Mouse (Mus musculus): ENCODE results near the gene Ppp1r9b. TPM values are rescaled to one million over a fixed set of nuclear protein-coding genes. Genes with fewer than 3 reads are reported as not detected.
A peak's percentile ranks its signal among the peaks of the same experiment; 100 is the strongest.

Gene Ppp1r9b
- total RNA-seq, 2 experiments from 2014 or later: 967 to 974 TPM

GRCm38 (mm10) chr11:94979462-94980179 is 11.2 kb upstream of the Ppp1r9b start:
- no peak for DNase-seq (ENCODE audit: low spot score in 2 of 2)
- no peak for TF ChIP-seq CTCF (conservative IDR thresholded peaks at IDR 0.05)
- peak overlapping the region; percentile 90 for H3K27ac ChIP-seq
- H3K4me3 ChIP-seq: peak overlapping the region; percentile 52

- no peak for TF ChIP-seq CTCF (conservative IDR thresholded peaks at IDR 0.05)
- DNase-seq (ENCODE audit: low spot score in 2 of 2): no peak
- no peak overlapping the region for H3K27ac ChIP-seq
- no peak overlapping the region for H3K4me3 ChIP-seq
These were observed 5.7 kb upstream of the Ppp1r9b start for GRCm38 (mm10) chr11:94985140-94985539.

- TF ChIP-seq CTCF (conservative IDR thresholded peaks at IDR 0.05): no peak
- H3K4me3 ChIP-seq: no peak overlapping the region
- DNase-seq (ENCODE audit: low spot score in 2 of 2): no peak
- no peak overlapping the region for H3K27ac ChIP-seq
These were observed 5.0 kb upstream of the Ppp1r9b start for GRCm38 (mm10) chr11:94985822-94986221.

GRCm38 (mm10) chr11:94986435-94986834 is 4.4 kb upstream of the Ppp1r9b start:
- no peak for TF ChIP-seq CTCF (conservative IDR thresholded peaks at IDR 0.05)
- no peak for DNase-seq (ENCODE audit: low spot score in 2 of 2)
- Histone ChIP-seq H3K27ac (peak overlapping the region; percentile 100), H3K4me3 (no peak overlapping the region)

DNA sequence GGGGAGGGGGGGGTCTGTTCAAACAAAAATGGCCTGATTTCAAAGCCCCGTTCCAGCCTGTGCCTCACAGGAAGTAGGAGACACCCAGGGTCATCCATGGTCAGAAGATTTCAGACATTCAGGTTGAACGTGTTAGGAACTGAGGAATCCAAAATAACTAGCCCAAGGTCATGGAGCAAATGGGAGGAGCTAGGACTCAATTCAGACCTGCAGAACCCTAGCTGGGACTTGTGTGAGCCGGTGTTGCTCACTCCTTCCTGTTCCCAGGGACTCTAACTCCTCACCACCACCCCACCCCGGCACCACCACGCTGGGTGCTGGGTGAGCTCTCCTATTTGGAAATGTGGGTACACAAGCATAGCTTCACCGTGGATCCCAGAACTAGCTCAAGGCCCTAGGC is 3.5 kb upstream of the Ppp1r9b start:
- H3K27ac ChIP-seq: peak overlapping the region; percentile 100
- no peak overlapping the region for H3K4me3 ChIP-seq
- no peak for DNase-seq (ENCODE audit: low spot score in 2 of 2)
- no peak for TF ChIP-seq CTCF (conservative IDR thresholded peaks at IDR 0.05)

GRCm38 (mm10) chr11:94987851-94988250 is 3.0 kb upstream of the Ppp1r9b start:
- no peak for TF ChIP-seq CTCF (conservative IDR thresholded peaks at IDR 0.05)
- DNase-seq (ENCODE audit: low spot score in 2 of 2): no peak
- H3K27ac ChIP-seq: peak overlapping the region; percentile 100
- no peak overlapping the region for H3K4me3 ChIP-seq

DNA sequence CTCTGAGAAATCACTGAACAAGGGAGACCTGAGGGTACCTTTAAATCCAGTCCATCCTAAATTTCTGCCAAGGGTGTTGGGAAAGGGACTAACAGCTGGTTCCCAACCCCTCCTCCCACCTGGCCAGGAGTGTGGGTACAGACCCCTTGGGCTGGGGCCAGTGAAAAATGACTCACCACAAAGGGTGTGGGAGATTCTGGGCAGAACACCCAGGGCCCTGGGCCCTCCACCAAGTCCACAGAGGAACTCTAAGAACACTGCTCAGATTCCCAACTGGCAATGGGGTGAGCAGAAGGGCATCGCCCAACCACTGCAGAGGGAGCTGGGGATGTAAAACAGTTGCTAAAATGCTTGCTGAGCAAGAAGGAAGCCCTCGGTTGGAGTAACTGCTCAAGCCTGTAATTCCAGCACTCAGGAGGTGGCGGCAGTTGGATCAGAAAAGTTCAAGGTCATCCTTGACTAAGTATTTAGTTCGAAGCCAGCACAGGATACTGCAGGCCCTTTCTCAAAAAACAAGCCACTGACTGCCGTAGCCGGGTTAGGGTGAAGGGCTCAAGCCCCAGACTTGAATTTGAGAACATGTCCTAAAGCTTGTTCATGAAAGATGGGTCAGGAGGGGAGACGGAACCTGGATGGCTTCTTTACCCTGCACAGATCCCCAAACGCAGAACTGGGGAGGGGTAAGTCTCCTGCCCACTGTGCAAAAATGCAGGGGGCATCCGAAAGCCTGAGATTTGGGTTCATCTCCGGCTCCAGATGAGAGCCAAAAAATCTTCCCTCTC is 1.9 kb upstream of the Ppp1r9b start:
- DNase-seq (ENCODE audit: low spot score in 2 of 2): peak in 1 of 2 experiments; percentile 39
- Histone ChIP-seq H3K4me3 (peak overlapping the region; percentile 94), H3K27ac (peak overlapping the region; percentile 100)
- TF ChIP-seq CTCF (conservative IDR thresholded peaks at IDR 0.05): no peak

GRCm38 (mm10) chr11:94989562-94990017 is 1.2 kb upstream of the Ppp1r9b start:
- Histone ChIP-seq H3K27ac (peak overlapping the region; percentile 100), H3K4me3 (peak overlapping the region; percentile 94)
- peak; percentile 27 for TF ChIP-seq CTCF (conservative IDR thresholded peaks at IDR 0.05)
- DNase-seq (ENCODE audit: low spot score in 2 of 2): peak; percentile 81 to 87

- no peak for TF ChIP-seq CTCF (conservative IDR thresholded peaks at IDR 0.05)
- H3K4me3 ChIP-seq: peak overlapping the region; percentile 94
- DNase-seq (ENCODE audit: low spot score in 2 of 2): no peak
- peak overlapping the region; percentile 100 for H3K27ac ChIP-seq
These were observed 610 bp upstream of the Ppp1r9b start for GRCm38 (mm10) chr11:94990102-94990748.

GRCm38 (mm10) chr11:94991641-94992479 is 1.0 kb downstream of the Ppp1r9b start:
- no peak for DNase-seq (ENCODE audit: low spot score in 2 of 2)
- peak overlapping the region; percentile 94 for H3K4me3 ChIP-seq

DNA sequence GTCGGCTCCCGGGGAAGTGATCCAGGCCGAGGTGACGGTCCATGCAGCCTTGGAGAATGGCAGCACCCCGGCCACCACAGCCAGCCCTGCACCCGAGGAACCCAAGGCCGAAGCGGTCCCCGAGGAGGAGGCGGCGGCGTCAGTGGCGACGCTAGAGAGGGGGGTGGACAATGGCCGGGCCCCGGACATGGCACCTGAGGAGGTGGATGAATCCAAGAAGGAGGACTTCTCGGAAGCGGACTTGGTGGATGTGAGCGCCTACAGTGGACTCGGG is 1.6 kb downstream of the Ppp1r9b start:
- Histone ChIP-seq H3K27ac (peak overlapping the region; percentile 100), H3K4me3 (peak overlapping the region; percentile 94)
- no peak for TF ChIP-seq CTCF (conservative IDR thresholded peaks at IDR 0.05)
- no peak for DNase-seq (ENCODE audit: low spot score in 2 of 2)

More at GRCm38 (mm10) chr11:94991641-94992479, 1.0 kb downstream of the Ppp1r9b start:
- TF ChIP-seq CTCF (conservative IDR thresholded peaks at IDR 0.05): no peak
- peak overlapping the region; percentile 100 for H3K27ac ChIP-seq
